Mouse (Mus musculus): ENCODE results near the gene Enah.

GRCm38 (mm10) chr1:182063716-182064115 lies 43.9 kb upstream of the Enah start:
- no peak for TF ChIP-seq CTCF (IDR thresholded peaks at IDR 0.05; ENCODE audit: extremely low read depth, insufficient read length, insufficient replicate concordance, low read depth, low read length)
- no peak for TF ChIP-seq POLR2A (IDR thresholded peaks at IDR 0.05; ENCODE audit: low read depth, low read length)
